Mouse (Mus musculus): Measurements from ENCODE around the gene Gm20388. TPM values are rescaled to one million over a fixed set of nuclear protein-coding genes. Genes with fewer than 3 reads are reported as not detected.

Gm20388 gene
- polyA plus RNA-seq, 1 experiment from 2014 or later = not detected

- Histone ChIP-seq H3K9ac (ENCODE audit: low read length) (no peak overlapping the region), H3K9me3 (ENCODE audit: control insufficient read depth, low read length) (no peaks in the 10 kb centered on the region), H3K36me3 (ENCODE audit: control insufficient read depth, insufficient read depth, low read length) (no peaks in the 10 kb centered on the region), H3K4me2 (ENCODE audit: low read length) (no peak overlapping the region), H3K4me3 (ENCODE audit: control insufficient read depth in 1 of 2, insufficient read depth in 1 of 2, low read depth in 1 of 2, low read length in 2 of 2) (no peak overlapping the region), H3K4me1 (ENCODE audit: control insufficient read depth in 2 of 2, insufficient read depth in 2 of 2, low read length in 2 of 2) (peaks cover 33 to 49% of the 10 kb centered on the region in 2 experiments), H3K27me3 (ENCODE audit: control insufficient read depth, insufficient read depth, low read length) (no peaks in the 10 kb centered on the region), H3K27ac (replicated peaks in 1 of 2; ENCODE audit: control insufficient read depth in 1 of 2, insufficient read depth in 1 of 2, low read depth in 2 of 2, low read length in 2 of 2) (peak overlapping the region; percentile 35 to 65)
- 71% methylated on average over 8 of the region's 8 CpGs for WGBS
- no peak for ATAC-seq (ENCODE audit: insufficient number of reproducible peaks, insufficient read depth, low FRiP score, low read depth)
Measured at GRCm38 (mm10) chr8:121964716-121965512, 2054.3 kb downstream of the Gm20388 start.

- Histone ChIP-seq H3K4me3 (ENCODE audit: control insufficient read depth in 1 of 2, insufficient read depth in 1 of 2, low read depth in 1 of 2, low read length in 2 of 2) (no peak overlapping the region), H3K9me3 (ENCODE audit: control insufficient read depth, low read length) (no peaks in the 10 kb centered on the region), H3K27me3 (ENCODE audit: control insufficient read depth, insufficient read depth, low read length) (no peaks in the 10 kb centered on the region), H3K4me2 (ENCODE audit: low read length) (no peak overlapping the region), H3K36me3 (ENCODE audit: control insufficient read depth, insufficient read depth, low read length) (no peaks in the 10 kb centered on the region), H3K4me1 (ENCODE audit: control insufficient read depth in 2 of 2, insufficient read depth in 2 of 2, low read length in 2 of 2) (peaks cover 37 to 52% of the 10 kb centered on the region in 2 experiments), H3K27ac (replicated peaks in 1 of 2; ENCODE audit: control insufficient read depth in 1 of 2, insufficient read depth in 1 of 2, low read depth in 2 of 2, low read length in 2 of 2) (peak overlapping the region in 1 of 2 experiments; percentile 28; a peak in 1 of 4 replicates), H3K9ac (ENCODE audit: low read length) (0 out of 2 replicates have a peak overlapping the region, but pooled peaks have one; percentile 1)
- ATAC-seq (ENCODE audit: insufficient number of reproducible peaks, insufficient read depth, low FRiP score, low read depth) = no peak
- WGBS = 53% methylated on average over 5 of the region's 5 CpGs
Measured at GRCm38 (mm10) chr8:121966110-121966509, 2055.5 kb downstream of the Gm20388 start.

GRCm38 (mm10) chr8:121966714-121967448 lies 2056.2 kb downstream of the Gm20388 start:
- Histone ChIP-seq H3K27me3 (ENCODE audit: control insufficient read depth, insufficient read depth, low read length) (no peaks in the 10 kb centered on the region), H3K4me2 (ENCODE audit: low read length) (no peak overlapping the region), H3K36me3 (ENCODE audit: control insufficient read depth, insufficient read depth, low read length) (no peaks in the 10 kb centered on the region), H3K9ac (ENCODE audit: low read length) (0 out of 2 replicates have a peak overlapping the region, but pooled peaks have one; percentile 21), H3K27ac (replicated peaks in 1 of 2; ENCODE audit: control insufficient read depth in 1 of 2, insufficient read depth in 1 of 2, low read depth in 2 of 2, low read length in 2 of 2) (no peak overlapping the region), H3K4me1 (ENCODE audit: control insufficient read depth in 2 of 2, insufficient read depth in 2 of 2, low read length in 2 of 2) (peaks cover 37 to 52% of the 10 kb centered on the region in 2 experiments), H3K9me3 (ENCODE audit: control insufficient read depth, low read length) (no peaks in the 10 kb centered on the region), H3K4me3 (ENCODE audit: control insufficient read depth in 1 of 2, insufficient read depth in 1 of 2, low read depth in 1 of 2, low read length in 2 of 2) (no peak overlapping the region)
- peak; percentile 40; the same call in 1 of the 2 replicates for ATAC-seq (ENCODE audit: insufficient number of reproducible peaks, insufficient read depth, low FRiP score, low read depth)
- 64% methylated on average over 7 of the region's 7 CpGs for WGBS

- Histone ChIP-seq H3K4me3 (ENCODE audit: control insufficient read depth in 1 of 2, insufficient read depth in 1 of 2, low read depth in 1 of 2, low read length in 2 of 2) (no peak overlapping the region), H3K36me3 (ENCODE audit: control insufficient read depth, insufficient read depth, low read length) (no peaks in the 10 kb centered on the region), H3K9ac (ENCODE audit: low read length) (no peak overlapping the region), H3K27ac (replicated peaks in 1 of 2; ENCODE audit: control insufficient read depth in 1 of 2, insufficient read depth in 1 of 2, low read depth in 2 of 2, low read length in 2 of 2) (no peak overlapping the region), H3K4me2 (ENCODE audit: low read length) (no peak overlapping the region), H3K4me1 (ENCODE audit: control insufficient read depth in 2 of 2, insufficient read depth in 2 of 2, low read length in 2 of 2) (peaks cover 37 to 52% of the 10 kb centered on the region in 2 experiments), H3K9me3 (ENCODE audit: control insufficient read depth, low read length) (no peaks in the 10 kb centered on the region), H3K27me3 (ENCODE audit: control insufficient read depth, insufficient read depth, low read length) (no peaks in the 10 kb centered on the region)
- no peak for ATAC-seq (ENCODE audit: insufficient number of reproducible peaks, insufficient read depth, low FRiP score, low read depth)
- 58% methylated on average over 4 of the region's 4 CpGs for WGBS
Measured at GRCm38 (mm10) chr8:121967977-121968376, 2057.3 kb downstream of the Gm20388 start.

- no peak overlapping the region for H3K27ac ChIP-seq (replicated peaks in 1 of 2; ENCODE audit: control insufficient read depth in 1 of 2, insufficient read depth in 1 of 2, low read depth in 2 of 2, low read length in 2 of 2)
- H3K9me3 ChIP-seq (ENCODE audit: control insufficient read depth, low read length) = no peaks in the 10 kb centered on the region
- no peak for ATAC-seq (ENCODE audit: insufficient number of reproducible peaks, insufficient read depth, low FRiP score, low read depth)
- H3K9ac ChIP-seq (ENCODE audit: low read length) = no peak overlapping the region
- WGBS = 56% methylated on average over 4 of the region's 4 CpGs
- H3K36me3 ChIP-seq (ENCODE audit: control insufficient read depth, insufficient read depth, low read length) = no peaks in the 10 kb centered on the region
- no peak overlapping the region for H3K4me3 ChIP-seq (ENCODE audit: control insufficient read depth in 1 of 2, insufficient read depth in 1 of 2, low read depth in 1 of 2, low read length in 2 of 2)
- peaks cover 37 to 52% of the 10 kb centered on the region in 2 experiments for H3K4me1 ChIP-seq (ENCODE audit: control insufficient read depth in 2 of 2, insufficient read depth in 2 of 2, low read length in 2 of 2)
- no peaks in the 10 kb centered on the region for H3K27me3 ChIP-seq (ENCODE audit: control insufficient read depth, insufficient read depth, low read length)
- H3K4me2 ChIP-seq (ENCODE audit: low read length) = no peak overlapping the region
Measured at GRCm38 (mm10) chr8:121968542-121968941, 2057.9 kb downstream of the Gm20388 start.

GRCm38 (mm10) chr8:121970225-121970624 lies 2059.6 kb downstream of the Gm20388 start:
- peaks cover 28 to 39% of the 10 kb centered on the region in 2 experiments for H3K4me1 ChIP-seq (ENCODE audit: control insufficient read depth in 2 of 2, insufficient read depth in 2 of 2, low read length in 2 of 2)
- no peaks in the 10 kb centered on the region for H3K27me3 ChIP-seq (ENCODE audit: control insufficient read depth, insufficient read depth, low read length)
- no peaks in the 10 kb centered on the region for H3K9me3 ChIP-seq (ENCODE audit: control insufficient read depth, low read length)
- peaks cover 15% of the 10 kb centered on the region for H3K36me3 ChIP-seq (ENCODE audit: control insufficient read depth, insufficient read depth, low read length)
- H3K27ac ChIP-seq (replicated peaks in 1 of 2; ENCODE audit: control insufficient read depth in 1 of 2, insufficient read depth in 1 of 2, low read depth in 2 of 2, low read length in 2 of 2) = no peak overlapping the region
- 88% methylated on average over 8 of the region's 8 CpGs for WGBS
- no peak for ATAC-seq (ENCODE audit: insufficient number of reproducible peaks, insufficient read depth, low FRiP score, low read depth)
- H3K4me2 ChIP-seq (ENCODE audit: low read length) = no peak overlapping the region
- H3K4me3 ChIP-seq (ENCODE audit: control insufficient read depth in 1 of 2, insufficient read depth in 1 of 2, low read depth in 1 of 2, low read length in 2 of 2) = no peak overlapping the region
- no peak overlapping the region for H3K9ac ChIP-seq (ENCODE audit: low read length)

GRCm38 (mm10) chr8:121971488-121972058 lies 2060.9 kb downstream of the Gm20388 start:
- Histone ChIP-seq H3K27me3 (ENCODE audit: control insufficient read depth, insufficient read depth, low read length) (no peaks in the 10 kb centered on the region), H3K4me1 (ENCODE audit: control insufficient read depth in 2 of 2, insufficient read depth in 2 of 2, low read length in 2 of 2) (peaks cover 21 to 26% of the 10 kb centered on the region in 2 experiments), H3K9me3 (ENCODE audit: control insufficient read depth, low read length) (no peaks in the 10 kb centered on the region), H3K9ac (ENCODE audit: low read length) (no peak overlapping the region), H3K27ac (replicated peaks in 1 of 2; ENCODE audit: control insufficient read depth in 1 of 2, insufficient read depth in 1 of 2, low read depth in 2 of 2, low read length in 2 of 2) (no peak overlapping the region), H3K4me2 (ENCODE audit: low read length) (no peak overlapping the region), H3K36me3 (ENCODE audit: control insufficient read depth, insufficient read depth, low read length) (peaks cover 29% of the 10 kb centered on the region), H3K4me3 (ENCODE audit: control insufficient read depth in 1 of 2, insufficient read depth in 1 of 2, low read depth in 1 of 2, low read length in 2 of 2) (no peak overlapping the region)
- WGBS = 79% methylated on average over 17 of the region's 17 CpGs
- no peak for ATAC-seq (ENCODE audit: insufficient number of reproducible peaks, insufficient read depth, low FRiP score, low read depth)

Data from heart, embryonic 14.5 days (tissue).